Comparison of ENCODE assay signal across 32 mouse cellular contexts in genomic region chr17:25990331-25990730, GRCm38 (mm10). TPM values are rescaled to one million over a fixed set of nuclear protein-coding genes. Genes with fewer than 3 reads are reported as not detected.
DNase-seq lines count a peak whose midpoint lies in the region; ATAC-seq and TF ChIP-seq lines count a peak whose summit lies in the region.
"Had no signal": no experiment of that assay in that cellular context is flagged by ENCODE, and none has a peak within 500 bp of the region (broad histone marks: within the 10 kb centered on the region; RNA-seq: fewer than 3 reads in every experiment).

No protein-coding gene starts in this region.

- no peaks in the 10 kb centered on the region for H3K27me3 ChIP-seq in heart, embryonic 12.5 days (replicated peaks)
- no peaks in the 10 kb centered on the region for H3K27me3 ChIP-seq in heart, embryonic 10.5 days (ENCODE audit: insufficient read depth, poor library complexity, severe bottlenecking)
- H3K27me3 ChIP-seq: embryonic facial prominence, embryonic 13.5 days; forebrain, embryonic 12.5 days; hindbrain, embryonic 13.5 days; limb, embryonic 15.5 days; neural tube, embryonic 15.5 days had no signal

- H3K4me2 ChIP-seq in heart, embryonic 12.5 days, result no peak overlapping the region
- H3K4me2 ChIP-seq: embryonic facial prominence, embryonic 13.5 days; forebrain, embryonic 12.5 days; heart, embryonic 11.5 days; hindbrain, embryonic 13.5 days; limb, embryonic 15.5 days; lung, embryonic 14.5 days; midbrain, embryonic 11.5 days; neural tube, embryonic 15.5 days had no signal

- ATAC-seq in heart, embryonic 12.5 days (ENCODE audit: insufficient number of reproducible peaks, low FRiP score), result no peak
- peak; percentile 59 for ATAC-seq in common myeloid progenitor, adult 5-6 weeks (replicated peaks; ENCODE audit: low read depth, poor library complexity, severe bottlenecking)
- peak; percentile 32 for ATAC-seq in megakaryocyte, adult 5-6 weeks (ENCODE audit: poor library complexity, severe bottlenecking)
- ATAC-seq: CD4-positive, CD25-positive, alpha-beta regulatory T cell, adult 4 months had no signal

- no peak overlapping the region for H3K4me3 ChIP-seq in heart, embryonic 12.5 days
- H3K4me3 ChIP-seq in heart, embryonic 10.5 days, result no peak overlapping the region
- H3K4me3 ChIP-seq in layer of hippocampus, adult 2 months, result no peak overlapping the region
- H3K4me3 ChIP-seq: embryonic facial prominence, embryonic 13.5 days; erythroblast, embryonic 14.5 days; forebrain, embryonic 12.5 days; hindbrain, embryonic 13.5 days; limb, embryonic 15.5 days; neural tube, embryonic 15.5 days had no signal

- no peak overlapping the region for H3K27ac ChIP-seq in heart, embryonic 12.5 days (ENCODE audit: poor library complexity, severe bottlenecking)
- H3K27ac ChIP-seq in heart, embryonic 10.5 days, result no peak overlapping the region
- no peak overlapping the region for H3K27ac ChIP-seq in layer of hippocampus, adult 2 months
- H3K27ac ChIP-seq: embryonic facial prominence, embryonic 13.5 days; forebrain, embryonic 12.5 days; hindbrain, embryonic 13.5 days; kidney, postnatal 0 days; limb, embryonic 15.5 days; neural tube, embryonic 15.5 days had no signal

- H3K9me3 ChIP-seq in heart, embryonic 12.5 days (replicated peaks), result no peaks in the 10 kb centered on the region
- H3K9me3 ChIP-seq in heart, embryonic 10.5 days, result no peaks in the 10 kb centered on the region
- H3K9me3 ChIP-seq: embryonic facial prominence, embryonic 13.5 days; forebrain, embryonic 12.5 days; hindbrain, embryonic 13.5 days; limb, embryonic 15.5 days; neural tube, embryonic 15.5 days had no signal

- DNase-seq in heart, embryonic 10.5 days (ENCODE audit: low spot score), result no peak
- peak; percentile 63 for DNase-seq in 416B (ENCODE audit: low read depth)
- DNase-seq in layer of hippocampus, adult 2 months (ENCODE audit: low spot score in 2 of 2), result no peak
- DNase-seq in adrenal gland, adult 18-20 months (ENCODE audit: low spot score in 2 of 2), result no peak
- no peak for DNase-seq in frontal cortex, postnatal 36 days (ENCODE audit: low spot score in 2 of 2)
- DNase-seq: adrenal gland, adult 8-10 months; cerebellum, adult 18-20 months; cerebellum, postnatal 25 days; embryo, embryonic 11 days; heart, postnatal 10 days; kidney, adult 2 months; layer of hippocampus, postnatal 36 days; lung, embryonic 14.5 days had no signal

- WGBS in heart, embryonic 12.5 days, result 85% methylated on average over 5 of the region's 5 CpGs
- 86% methylated on average over 5 of the region's 5 CpGs for WGBS in heart, embryonic 10.5 days

- H3K4me1 ChIP-seq in heart, embryonic 12.5 days (replicated peaks), result 0 out of 2 replicates have a peak, but pooled peaks cover 6% of the 10 kb centered on the region
- H3K4me1 ChIP-seq in heart, embryonic 10.5 days, result no peaks in the 10 kb centered on the region

- peaks cover 63% of the 10 kb centered on the region for H3K36me3 ChIP-seq in heart, embryonic 12.5 days
- peaks cover 62% of the 10 kb centered on the region for H3K36me3 ChIP-seq in heart, embryonic 10.5 days

- 0 out of 2 replicates have a peak overlapping the region, but pooled peaks have one; percentile 10 for H3K9ac ChIP-seq in heart, embryonic 12.5 days
- H3K9ac ChIP-seq: embryonic facial prominence, embryonic 13.5 days; forebrain, embryonic 12.5 days; hindbrain, embryonic 13.5 days; limb, embryonic 15.5 days; lung, embryonic 14.5 days; neural tube, embryonic 15.5 days had no signal

- no peak for TF ChIP-seq CTCF in layer of hippocampus, adult 2 months (conservative IDR thresholded peaks at IDR 0.05)

RNA-seq across cellular contexts. Expression of gene Capn15, which starts 4.7 kb away (rescaled TPM):
- polyA plus RNA-seq in heart, embryonic 12.5 days (2016; fragmentation: Nextera tagmentation; extraction: Ambion mirVana), result 16.9 and 18.0 TPM in 2 replicates
- polyA plus RNA-seq in heart, embryonic 10.5 days (2016; fragmentation: Nextera tagmentation; extraction: Ambion mirVana), result 20.1 and 21.4 TPM in 2 replicates
- total RNA-seq in common myeloid progenitor, adult 5-6 weeks (2017), result 4.1 and 4.6 TPM in 2 replicates
- 9.1 and 10.4 TPM in 2 replicates for total RNA-seq in megakaryocyte, adult 5-6 weeks (2015)
- total RNA-seq in megakaryocyte, adult 5-6 weeks (2017), result 3.5 and 3.7 TPM in 2 replicates
- 10 to 100 TPM; 53.6 to 58.8 TPM for total RNA-seq in layer of hippocampus, adult 2 months (2021)
- total RNA-seq in adrenal gland, adult 18-20 months (2021), result 10 to 100 TPM; 22.6 to 24.4 TPM

RNA-seq across cellular contexts. Expression of gene A930017K11Rik, which starts 38.0 kb away (rescaled TPM):
- 0.08 and 0.17 TPM in 2 replicates for polyA plus RNA-seq in heart, embryonic 12.5 days (2016; fragmentation: Nextera tagmentation; extraction: Ambion mirVana)
- 0.20 and 0.55 TPM in 2 replicates for polyA plus RNA-seq in heart, embryonic 10.5 days (2016; fragmentation: Nextera tagmentation; extraction: Ambion mirVana)
- total RNA-seq in common myeloid progenitor, adult 5-6 weeks (2017), result not detected in 2 replicates
- total RNA-seq in megakaryocyte, adult 5-6 weeks (2015), result not detected in 2 replicates
- total RNA-seq in megakaryocyte, adult 5-6 weeks (2017), result not detected in 2 replicates
- under 1 TPM; 0.41 to 0.64 TPM for total RNA-seq in layer of hippocampus, adult 2 months (2021)
- total RNA-seq in adrenal gland, adult 18-20 months (2021), result not detected
- total RNA-seq: adrenal gland, adult 8-10 months; gastrocnemius, adult 18-20 months; gastrocnemius, postnatal 4 days; heart, postnatal 10 days had no signal
- polyA plus RNA-seq: CD4-positive, CD25-positive, alpha-beta regulatory T cell, adult 4 months; midbrain, embryonic 11.5 days; small intestine, adult 2 months; thymus, postnatal 0 days had no signal

RNA-seq across cellular contexts. Expression of gene Nhlrc4, which starts 45.6 kb away (rescaled TPM):
- 0.36 and 1.2 TPM in 2 replicates for polyA plus RNA-seq in heart, embryonic 12.5 days (2016; fragmentation: Nextera tagmentation; extraction: Ambion mirVana)
- polyA plus RNA-seq in heart, embryonic 10.5 days (2016; fragmentation: Nextera tagmentation; extraction: Ambion mirVana), result 0.15 and 0.85 TPM in 2 replicates
- total RNA-seq in common myeloid progenitor, adult 5-6 weeks (2017), result not detected in 2 replicates
- total RNA-seq in megakaryocyte, adult 5-6 weeks (2015), result not detected in 2 replicates
- total RNA-seq in megakaryocyte, adult 5-6 weeks (2017), result not detected in 2 replicates
- total RNA-seq in layer of hippocampus, adult 2 months (2021), result 1 to 10 TPM; 1.3 to 1.5 TPM
- total RNA-seq in adrenal gland, adult 18-20 months (2021), result not detected
- total RNA-seq: adrenal gland, adult 8-10 months; gastrocnemius, adult 18-20 months; gastrocnemius, postnatal 4 days; heart, postnatal 10 days; left cerebral cortex, postnatal 25 days had no signal
- polyA plus RNA-seq: CD4-positive, CD25-positive, alpha-beta regulatory T cell, adult 4 months; embryonic facial prominence, embryonic 13.5 days; hindbrain, embryonic 13.5 days; lung, embryonic 14.5 days; neural tube, embryonic 15.5 days; small intestine, adult 2 months; urinary bladder, adult 2 months had no signal

RNA-seq across cellular contexts. Expression of gene Pigq, which starts 45.6 kb away (rescaled TPM):
- 69.8 and 72.1 TPM in 2 replicates for polyA plus RNA-seq in heart, embryonic 12.5 days (2016; fragmentation: Nextera tagmentation; extraction: Ambion mirVana)
- 71.8 and 90.0 TPM in 2 replicates for polyA plus RNA-seq in heart, embryonic 10.5 days (2016; fragmentation: Nextera tagmentation; extraction: Ambion mirVana)
- 50.4 and 62.4 TPM in 2 replicates for total RNA-seq in common myeloid progenitor, adult 5-6 weeks (2017)
- 44.2 and 45.2 TPM in 2 replicates for total RNA-seq in megakaryocyte, adult 5-6 weeks (2015)
- 33.8 and 36.5 TPM in 2 replicates for total RNA-seq in megakaryocyte, adult 5-6 weeks (2017)
- total RNA-seq in layer of hippocampus, adult 2 months (2021), result 100 to 1,000 TPM; 120 TPM
- total RNA-seq in adrenal gland, adult 18-20 months (2021), result 100 to 1,000 TPM; 110 to 111 TPM
